Mouse (Mus musculus) ES-Bruce4 (cell line): ENCODE results near the gene Arl6ip5.

Experiments used
- CTCF ChIP-seq: IDR thresholded peaks from one replicate; pipeline ENCODE4 v1.8.1; 2011; ENCODE audit warnings: low read depth, low read length
- POLR2A ChIP-seq: IDR thresholded peaks from one replicate; pipeline ENCODE4 v1.8.1; 2011; ENCODE audit warnings: low read length; ENCODE audit not compliant: insufficient read depth

- TF ChIP-seq POLR2A (no peak), CTCF (no peak)
Observed at GRCm38 (mm10) chr6:97262229-97262628, 51.7 kb downstream of the Arl6ip5 start.
